Mouse (Mus musculus): ENCODE results near the gene Hsf4. TPM values are rescaled to one million over a fixed set of nuclear protein-coding genes. Genes with fewer than 3 reads are reported as not detected.
A peak's percentile ranks its signal among the peaks of the same experiment; 100 is the strongest.
"Not testable (repeated sequence)": the region's sequence is repeated elsewhere in the genome, so short reads cannot be mapped to it uniquely, and the experiment has no call there.

The Hsf4 gene
- 0.80 and 1.2 TPM in 2 replicates for polyA plus RNA-seq (2015; fragmentation: Nextera tagmentation; extraction: Ambion mirVana)

DNA sequence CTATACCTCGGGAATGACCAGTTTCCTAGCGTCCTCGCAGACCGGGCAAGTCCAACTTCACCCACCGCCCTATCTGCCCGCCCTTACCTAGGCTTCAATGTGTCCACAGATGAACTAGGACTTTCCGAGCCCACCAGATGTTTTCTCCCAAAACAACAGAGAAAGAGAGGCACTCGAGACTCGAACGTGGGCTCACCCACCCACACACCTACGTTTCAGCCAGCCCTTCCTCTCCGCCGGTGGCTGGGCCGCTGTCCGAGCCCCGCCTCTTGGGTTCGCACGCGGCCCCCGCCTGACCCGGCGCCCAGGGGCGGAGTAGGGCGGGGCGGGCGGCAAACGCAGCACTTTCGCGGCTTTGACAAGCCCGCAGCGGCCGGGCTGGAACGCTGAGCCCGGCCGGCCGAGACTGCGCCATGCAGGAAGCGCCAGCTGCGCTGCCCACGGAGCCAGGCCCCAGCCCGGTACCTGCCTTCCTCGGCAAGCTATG, at the start of gene Hsf4:
Gene Hsf4 (plus strand): TSS at position 341 of the 487 bp plus-strand sequence.
- WGBS: under 1% methylated on average over 42 of the region's 42 CpGs
- Histone ChIP-seq H3K27me3 (replicated peaks; ENCODE audit: control insufficient read depth, insufficient read depth, low read length) (peaks cover 65% of the 10 kb centered on the region), H3K4me2 (ENCODE audit: low read length) (peak within 1 kb of the TSS; percentile 92), H3K4me1 (ENCODE audit: control insufficient read depth, insufficient read depth, low read depth, low read length) (peaks cover 32% of the 10 kb centered on the region), H3K9me3 (ENCODE audit: control insufficient read depth, low read length) (no peaks in the 10 kb centered on the region; the same call in 1 of the 2 replicates), H3K9ac (ENCODE audit: low read depth, low read length) (peak within 1 kb of the TSS; percentile 67), H3K4me3 (ENCODE audit: low read length) (peak within 1 kb of the TSS; percentile 56), H3K27ac (ENCODE audit: low read depth, low read length) (peak within 1 kb of the TSS; percentile 75), H3K36me3 (ENCODE audit: control insufficient read depth, insufficient read depth, low read length) (no peaks in the 10 kb centered on the region)
- ATAC-seq: no peak

DNA sequence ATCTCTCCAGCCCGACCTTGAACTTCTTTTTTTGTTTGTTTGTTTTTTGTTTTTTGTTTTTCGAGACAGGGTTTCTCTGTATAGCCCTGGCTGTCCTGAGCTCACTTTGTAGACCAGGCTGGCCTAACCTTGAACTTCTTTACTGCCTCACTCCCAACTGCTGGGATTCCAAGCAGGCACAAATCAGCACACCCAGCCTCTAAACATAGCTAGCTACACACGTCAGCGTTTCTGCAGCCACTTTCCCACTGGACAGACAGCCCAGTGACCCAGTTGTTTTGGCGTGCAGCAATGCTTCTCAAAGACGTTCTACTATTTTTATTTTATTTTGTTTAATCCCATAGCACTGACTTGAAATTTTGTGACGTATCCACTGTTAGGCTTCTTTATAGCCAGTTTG, 45.8 kb upstream of the Hsf4 start:
- WGBS: 80% methylated on average over 7 of the region's 7 CpGs
- H3K9me3 ChIP-seq (ENCODE audit: control insufficient read depth, low read length): no peaks in the 10 kb centered on the region
- no peak overlapping the region for H3K9ac ChIP-seq (ENCODE audit: low read depth, low read length)
- H3K27ac ChIP-seq (ENCODE audit: low read depth, low read length): no peak overlapping the region
- H3K27me3 ChIP-seq (replicated peaks; ENCODE audit: control insufficient read depth, insufficient read depth, low read length): no peaks in the 10 kb centered on the region
- H3K36me3 ChIP-seq (ENCODE audit: control insufficient read depth, insufficient read depth, low read length): no peaks in the 10 kb centered on the region
- H3K4me1 ChIP-seq (ENCODE audit: control insufficient read depth, insufficient read depth, low read depth, low read length): peaks cover 18% of the 10 kb centered on the region
- ATAC-seq: no peak
- H3K4me2 ChIP-seq (ENCODE audit: low read length): no peak overlapping the region; the same call in 1 of the 2 replicates
- H3K4me3 ChIP-seq (ENCODE audit: low read length): no peak overlapping the region

DNA sequence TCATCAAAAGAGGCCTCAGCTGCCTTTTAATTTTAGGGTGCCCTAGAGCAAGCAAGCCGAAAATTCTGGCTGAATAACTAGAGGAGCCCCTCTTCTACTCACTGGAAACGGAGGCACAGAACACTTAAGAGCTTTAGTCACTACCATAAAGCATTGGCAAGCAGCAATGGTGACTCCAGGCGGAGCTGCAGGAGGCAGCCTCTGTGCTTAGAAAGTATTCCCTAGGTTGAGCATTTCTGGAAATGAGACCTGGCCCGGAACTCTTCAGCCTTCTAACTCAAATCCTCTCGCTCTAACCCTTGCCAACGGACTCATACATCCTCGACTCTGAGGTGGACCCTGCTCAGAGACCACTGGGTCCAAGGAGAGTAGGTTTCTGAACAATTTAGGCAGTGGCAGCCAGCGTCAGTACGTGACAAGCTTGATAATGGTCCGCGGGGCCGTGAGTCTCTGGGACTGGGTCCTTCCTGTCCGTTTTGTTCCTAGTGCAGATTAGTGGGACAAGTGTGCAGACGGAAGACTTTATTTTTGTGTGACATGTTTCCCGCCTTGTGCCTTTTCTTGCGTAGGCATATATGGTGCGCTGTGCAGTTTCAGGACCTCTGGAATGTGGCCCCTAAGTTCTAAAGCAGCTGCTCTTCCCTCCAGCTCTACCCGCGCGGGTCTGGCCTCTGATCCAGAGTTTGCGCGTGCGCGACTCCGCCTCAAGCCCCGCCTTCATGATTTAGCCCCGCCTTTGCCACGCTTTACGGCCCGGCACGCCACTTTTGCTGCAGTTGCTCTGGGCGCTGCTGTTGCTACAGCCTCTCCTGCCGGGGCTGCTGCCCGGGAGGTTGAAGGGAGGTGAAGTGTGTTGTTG, 45.0 kb upstream of the Hsf4 start, which contains the start of gene D230025D16Rik:
Gene D230025D16Rik (plus strand): TSS at position 733 of the 859 bp plus-strand sequence.
- Histone ChIP-seq H3K4me2 (ENCODE audit: low read length) (peak within 1 kb of the TSS; percentile 94), H3K36me3 (ENCODE audit: control insufficient read depth, insufficient read depth, low read length) (no peaks in the 10 kb centered on the region), H3K27ac (ENCODE audit: low read depth, low read length) (peak within 1 kb of the TSS; percentile 85), H3K9ac (ENCODE audit: low read depth, low read length) (peak within 1 kb of the TSS; percentile 95), H3K27me3 (replicated peaks; ENCODE audit: control insufficient read depth, insufficient read depth, low read length) (no peaks in the 10 kb centered on the region), H3K9me3 (ENCODE audit: control insufficient read depth, low read length) (no peaks in the 10 kb centered on the region), H3K4me1 (ENCODE audit: control insufficient read depth, insufficient read depth, low read depth, low read length) (peaks cover 18% of the 10 kb centered on the region), H3K4me3 (ENCODE audit: low read length) (peak within 1 kb of the TSS; percentile 99)
- peak; percentile 96 for ATAC-seq
- 2% methylated on average over 34 of the region's 34 CpGs for WGBS

DNA sequence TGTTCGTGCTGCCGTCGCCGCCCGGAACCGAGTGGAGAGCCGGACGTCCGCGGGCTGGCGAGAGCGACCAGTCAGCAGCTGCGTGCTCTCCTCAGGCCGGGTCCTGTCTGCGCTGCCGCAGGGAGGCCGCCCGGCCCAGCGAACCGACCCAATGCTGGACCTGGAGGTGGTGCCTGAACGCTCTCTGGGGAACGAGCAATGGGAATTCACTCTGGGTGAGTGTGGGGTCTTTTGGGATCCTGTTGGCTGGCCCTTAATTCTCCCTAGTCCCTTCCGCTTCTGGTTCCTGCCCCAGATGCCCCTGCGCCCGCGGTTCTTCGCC, 44.4 kb upstream of the Hsf4 start:
- Histone ChIP-seq H3K27ac (ENCODE audit: low read depth, low read length) (peak overlapping the region; percentile 80; the same call in 1 of the 2 replicates), H3K27me3 (replicated peaks; ENCODE audit: control insufficient read depth, insufficient read depth, low read length) (no peaks in the 10 kb centered on the region), H3K4me1 (ENCODE audit: control insufficient read depth, insufficient read depth, low read depth, low read length) (peaks cover 18% of the 10 kb centered on the region), H3K36me3 (ENCODE audit: control insufficient read depth, insufficient read depth, low read length) (no peaks in the 10 kb centered on the region), H3K9me3 (ENCODE audit: control insufficient read depth, low read length) (no peaks in the 10 kb centered on the region), H3K9ac (ENCODE audit: low read depth, low read length) (peak overlapping the region; percentile 95), H3K4me2 (ENCODE audit: low read length) (peak overlapping the region; percentile 94), H3K4me3 (ENCODE audit: low read length) (peak overlapping the region; percentile 99)
- 0% methylated on average over 27 of the region's 27 CpGs for WGBS
- no peak for ATAC-seq

DNA sequence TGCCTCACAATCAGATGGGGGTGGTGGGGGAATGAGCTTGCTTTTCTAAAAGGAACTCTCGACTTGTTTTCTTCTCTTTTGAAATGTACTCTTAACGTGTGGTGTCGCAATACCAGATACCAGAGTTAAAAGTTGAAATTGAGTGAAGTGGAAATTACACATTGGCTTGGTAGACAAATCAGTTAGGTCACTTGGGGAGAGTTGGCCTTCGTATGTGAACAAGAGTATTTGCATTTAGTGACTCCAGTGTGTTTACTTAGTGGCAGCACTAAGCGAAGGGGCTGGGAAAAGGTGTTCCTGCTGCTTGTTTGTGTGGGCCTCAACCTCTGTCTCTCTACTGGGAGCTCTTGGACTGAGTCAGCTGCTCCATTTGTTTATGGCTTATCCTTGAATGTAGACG, 43.7 kb upstream of the Hsf4 start:
- peak overlapping the region; percentile 95 for H3K9ac ChIP-seq (ENCODE audit: low read depth, low read length)
- peak overlapping the region; percentile 94 for H3K4me2 ChIP-seq (ENCODE audit: low read length)
- WGBS: 31% methylated on average over 6 of the region's 6 CpGs
- no peaks in the 10 kb centered on the region for H3K9me3 ChIP-seq (ENCODE audit: control insufficient read depth, low read length)
- no peaks in the 10 kb centered on the region for H3K36me3 ChIP-seq (ENCODE audit: control insufficient read depth, insufficient read depth, low read length)
- no peak for ATAC-seq
- peaks cover 18% of the 10 kb centered on the region for H3K4me1 ChIP-seq (ENCODE audit: control insufficient read depth, insufficient read depth, low read depth, low read length)
- no peak overlapping the region for H3K27ac ChIP-seq (ENCODE audit: low read depth, low read length)
- H3K4me3 ChIP-seq (ENCODE audit: low read length): peak overlapping the region; percentile 99
- no peaks in the 10 kb centered on the region for H3K27me3 ChIP-seq (replicated peaks; ENCODE audit: control insufficient read depth, insufficient read depth, low read length)

DNA sequence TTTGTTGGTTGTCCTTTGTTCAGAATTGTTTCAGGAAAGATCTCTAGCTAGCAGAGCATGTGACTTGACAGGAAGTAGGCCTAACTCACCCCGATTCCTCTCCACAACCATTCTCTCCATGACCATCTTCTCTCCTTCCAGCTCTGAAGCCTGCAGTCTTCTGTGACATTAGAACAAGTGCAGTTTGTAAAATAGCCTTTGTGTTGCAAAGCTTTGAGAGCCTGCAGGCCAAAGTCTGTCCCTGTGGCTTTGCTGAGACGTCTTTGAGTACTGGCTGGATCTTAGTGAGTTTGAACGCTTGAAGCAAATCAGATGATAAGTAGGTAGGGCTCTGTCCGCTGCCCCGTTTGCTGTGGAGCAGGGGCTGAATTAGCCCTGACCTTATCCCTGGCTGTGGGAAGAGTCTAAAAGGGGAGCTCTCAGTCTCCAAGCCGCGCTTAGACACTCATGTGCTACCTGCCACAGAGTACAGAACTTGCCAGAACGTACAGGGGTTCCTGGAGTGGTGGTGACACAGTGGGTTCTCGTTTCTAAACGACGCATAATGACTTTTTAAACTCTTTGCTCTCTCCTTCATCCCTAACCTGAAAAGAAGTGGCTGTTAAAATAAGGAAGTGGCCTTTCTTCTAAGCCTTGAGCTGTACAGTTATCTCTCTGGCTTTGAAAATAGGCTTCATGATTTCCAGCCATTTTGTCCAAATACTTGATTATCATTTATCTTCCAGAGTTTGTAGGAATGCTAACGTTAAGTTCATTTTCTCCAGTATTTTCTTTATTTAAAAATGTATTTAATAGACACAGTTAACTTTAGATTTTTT, 37.9 kb upstream of the Hsf4 start:
- WGBS: 85% methylated on average over 12 of the region's 12 CpGs
- Histone ChIP-seq H3K9me3 (ENCODE audit: control insufficient read depth, low read length) (no peaks in the 10 kb centered on the region), H3K4me2 (ENCODE audit: low read length) (no peak overlapping the region), H3K4me1 (ENCODE audit: control insufficient read depth, insufficient read depth, low read depth, low read length) (peaks cover 3% of the 10 kb centered on the region; the same call in 1 of the 2 replicates), H3K36me3 (ENCODE audit: control insufficient read depth, insufficient read depth, low read length) (0 out of 2 replicates have a peak, but pooled peaks cover 6% of the 10 kb centered on the region), H3K4me3 (ENCODE audit: low read length) (no peak overlapping the region), H3K27ac (ENCODE audit: low read depth, low read length) (no peak overlapping the region), H3K27me3 (replicated peaks; ENCODE audit: control insufficient read depth, insufficient read depth, low read length) (no peaks in the 10 kb centered on the region), H3K9ac (ENCODE audit: low read depth, low read length) (no peak overlapping the region)
- no peak for ATAC-seq

DNA sequence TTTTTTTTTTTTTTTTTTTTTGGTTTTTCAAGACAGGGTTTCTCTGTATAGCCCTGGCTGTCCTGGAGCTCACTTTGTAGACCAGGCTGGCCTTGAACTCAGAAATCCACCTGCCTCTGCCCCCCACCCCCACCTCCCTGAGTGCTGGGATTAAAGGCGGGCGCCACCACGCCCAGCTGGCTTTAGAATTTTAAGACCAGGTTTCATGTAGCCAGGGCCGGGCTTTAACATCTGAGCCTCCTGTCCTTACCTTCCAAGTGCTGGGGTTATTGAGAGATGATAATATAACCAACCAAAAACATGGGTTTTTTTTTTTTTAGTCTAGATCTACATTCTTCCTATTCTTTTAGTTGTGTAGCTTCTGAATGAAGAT, 37.3 kb upstream of the Hsf4 start:
- not testable (repeated sequence) for ATAC-seq; H3K27ac ChIP-seq (ENCODE audit: low read depth, low read length); H3K36me3 ChIP-seq (ENCODE audit: control insufficient read depth, insufficient read depth, low read length); H3K4me3 ChIP-seq (ENCODE audit: low read length); H3K9ac ChIP-seq (ENCODE audit: low read depth, low read length); H3K4me2 ChIP-seq (ENCODE audit: low read length); H3K27me3 ChIP-seq (replicated peaks; ENCODE audit: control insufficient read depth, insufficient read depth, low read length); H3K4me1 ChIP-seq (ENCODE audit: control insufficient read depth, insufficient read depth, low read depth, low read length); H3K9me3 ChIP-seq (ENCODE audit: control insufficient read depth, low read length)
- WGBS: 93% methylated on average over 4 of the region's 4 CpGs

DNA sequence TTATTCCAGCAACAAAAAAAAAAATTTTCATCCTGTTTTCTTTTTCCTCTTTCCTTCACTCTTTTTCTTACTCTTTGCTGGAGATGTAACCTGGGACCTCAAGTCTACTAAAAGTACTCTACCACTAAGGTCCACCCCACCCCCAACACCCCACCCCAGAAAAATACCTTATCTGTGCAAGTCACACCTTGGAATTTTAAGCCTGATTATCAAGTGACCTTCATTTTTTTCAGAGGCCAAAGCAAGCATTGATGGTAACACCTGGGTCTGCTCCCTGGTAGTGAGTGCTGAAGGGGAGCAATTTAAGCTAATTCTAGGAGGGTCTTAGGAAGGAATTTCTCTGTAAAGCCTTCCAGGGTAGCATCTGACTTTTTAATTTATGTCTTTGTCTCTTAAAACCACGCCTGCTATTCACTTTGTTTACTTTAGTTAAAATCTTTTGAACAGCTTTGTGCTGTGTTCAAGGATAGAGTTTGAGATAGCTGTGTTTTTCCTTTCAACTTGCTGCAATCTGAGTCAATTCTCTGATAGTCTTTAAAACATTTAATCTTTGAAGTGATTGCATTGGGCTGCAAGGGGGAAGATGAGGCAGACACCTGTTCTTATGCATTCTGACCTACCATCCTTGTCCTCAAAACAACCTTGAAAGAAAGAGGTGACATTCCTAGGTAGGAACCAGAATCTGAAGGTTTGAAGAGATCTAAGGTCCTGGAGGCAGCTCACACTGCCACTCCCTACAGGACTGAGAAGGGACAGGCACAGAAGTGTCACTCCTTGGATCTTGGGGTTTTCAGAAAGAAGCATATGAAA, 36.3 kb upstream of the Hsf4 start:
- WGBS: 71% methylated on average over 1 of the region's 1 CpGs

More for the DNA sequence above, 36.3 kb upstream of the Hsf4 start:
- no peaks in the 10 kb centered on the region for H3K9me3 ChIP-seq (ENCODE audit: control insufficient read depth, low read length)
- H3K36me3 ChIP-seq (ENCODE audit: control insufficient read depth, insufficient read depth, low read length): 0 out of 2 replicates have a peak, but pooled peaks cover 6% of the 10 kb centered on the region
- no peak overlapping the region for H3K9ac ChIP-seq (ENCODE audit: low read depth, low read length)
- no peaks in the 10 kb centered on the region for H3K4me1 ChIP-seq (ENCODE audit: control insufficient read depth, insufficient read depth, low read depth, low read length)
- no peak overlapping the region for H3K27ac ChIP-seq (ENCODE audit: low read depth, low read length)
- H3K27me3 ChIP-seq (replicated peaks; ENCODE audit: control insufficient read depth, insufficient read depth, low read length): no peaks in the 10 kb centered on the region
- H3K4me2 ChIP-seq (ENCODE audit: low read length): no peak overlapping the region
- no peak for ATAC-seq
- no peak overlapping the region for H3K4me3 ChIP-seq (ENCODE audit: low read length)
